Mouse (Mus musculus) urinary bladder, postnatal 4 days (tissue): Measurements from ENCODE around the gene Ss18l2.

Experiments
- DNase-seq, 2 experiments: peaks; one replicate each; pipeline ENCODE4 v3.0.0; 2021 to 2022; ENCODE audit warnings: low spot score in 2 of 2

The Ss18l2 gene

GRCm38 (mm10) chr9:121759091-121760081, 49.3 kb downstream of the Ss18l2 start, which contains the start of gene Zfp651:
Zfp651 (plus strand) TSS chr9:121759330.
- peak; percentile 67 to 77 for DNase-seq

- DNase-seq: peak; percentile 83 to 88
Measured at GRCm38 (mm10) chr9:121760271-121761090, 50.4 kb downstream of the Ss18l2 start.

GRCm38 (mm10) chr9:121761091-121761665, 51.0 kb downstream of the Ss18l2 start:
- DNase-seq: peak; percentile 49 to 60

- DNase-seq: peak; percentile 18 to 53
Measured at GRCm38 (mm10) chr9:121761787-121762186, 51.7 kb downstream of the Ss18l2 start.

GRCm38 (mm10) chr9:121762248-121762647, 52.1 kb downstream of the Ss18l2 start:
- peak in 1 of 2 experiments; percentile 21 for DNase-seq

GRCm38 (mm10) chr9:121762761-121763160, 52.6 kb downstream of the Ss18l2 start:
- peak; percentile 18 to 57 for DNase-seq
